Mouse (Mus musculus) R1 (cell line): ENCODE data around the gene Slc44a4.

Experiments used
- DNase-seq: peaks from one replicate; pipeline ENCODE4 v3.0.0-alpha.2; 2018; ENCODE audit warnings: low read depth, low spot score

Gene Slc44a4

DNA sequence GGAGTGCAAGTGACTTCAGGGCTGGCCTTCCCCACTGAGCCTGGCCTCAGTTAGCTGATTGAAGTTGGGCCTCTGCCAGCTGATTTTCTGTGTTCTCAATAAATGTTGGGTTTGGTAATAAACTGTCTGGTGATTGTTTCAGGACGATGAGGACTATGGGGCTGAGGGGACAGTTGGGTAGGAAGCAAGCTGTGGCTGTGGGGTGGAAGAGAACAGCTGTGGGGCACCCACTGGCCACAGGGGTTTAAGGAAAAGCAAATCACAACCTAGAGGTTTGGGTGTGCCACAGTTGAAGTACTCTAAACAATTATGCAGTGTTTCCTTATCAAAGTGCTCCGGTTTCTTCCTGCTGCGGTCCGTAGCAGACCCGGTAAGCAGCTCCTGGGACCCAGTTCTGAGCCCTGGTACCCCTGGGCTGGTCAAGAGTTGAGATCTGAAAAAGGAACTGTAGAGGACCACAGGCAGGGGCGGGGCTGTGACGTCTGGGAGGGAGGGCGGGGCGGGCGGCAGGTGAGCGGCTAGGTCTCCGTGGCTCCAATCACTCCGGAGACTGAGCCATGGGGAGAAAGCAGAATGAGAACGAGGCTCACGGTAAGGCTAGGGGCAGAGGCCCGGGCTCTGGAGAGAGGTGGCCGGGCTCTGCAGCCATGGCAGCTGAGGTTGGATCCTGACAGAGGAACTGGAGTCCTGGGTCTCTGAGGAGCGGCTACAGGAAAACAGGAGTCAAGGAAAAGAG is at the start of gene Slc44a4:
Slc44a4 (plus strand) TSS at position 537 of the 736 bp plus-strand sequence.
- no peak for DNase-seq

GRCm38 (mm10) chr17:34865981-34866380 is 48.3 kb upstream of the Slc44a4 start:
- DNase-seq, result no peak

- no peak for DNase-seq
These were observed 39.9 kb upstream of the Slc44a4 start for GRCm38 (mm10) chr17:34874321-34874720.

GRCm38 (mm10) chr17:34879336-34879879 is 34.9 kb upstream of the Slc44a4 start, which contains the start of gene Zbtb12:
TSS of gene Zbtb12 (plus strand) at chr17:34879483.
- DNase-seq, result peak; percentile 25

DNA sequence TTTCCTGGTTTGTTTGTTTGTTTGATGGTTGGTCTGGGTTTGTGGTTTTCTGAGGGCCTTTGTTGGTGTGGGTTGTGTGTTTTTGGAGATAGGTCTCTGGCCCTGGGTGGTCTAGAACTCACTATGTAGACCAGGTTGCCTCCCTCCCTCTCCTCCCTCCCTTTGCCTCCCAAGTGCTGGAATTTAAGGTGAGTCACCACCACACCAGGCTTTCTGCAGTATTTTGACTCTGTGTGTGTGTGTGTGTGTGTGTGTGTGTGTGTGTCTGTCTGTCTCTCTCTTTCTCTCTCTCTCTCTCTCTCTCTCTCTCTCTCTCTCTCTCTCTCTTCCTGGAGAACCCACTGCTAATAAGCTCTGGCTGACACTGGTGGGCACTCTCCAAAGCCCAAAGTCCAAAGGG is 33.1 kb upstream of the Slc44a4 start:
- DNase-seq, result no peak

DNA sequence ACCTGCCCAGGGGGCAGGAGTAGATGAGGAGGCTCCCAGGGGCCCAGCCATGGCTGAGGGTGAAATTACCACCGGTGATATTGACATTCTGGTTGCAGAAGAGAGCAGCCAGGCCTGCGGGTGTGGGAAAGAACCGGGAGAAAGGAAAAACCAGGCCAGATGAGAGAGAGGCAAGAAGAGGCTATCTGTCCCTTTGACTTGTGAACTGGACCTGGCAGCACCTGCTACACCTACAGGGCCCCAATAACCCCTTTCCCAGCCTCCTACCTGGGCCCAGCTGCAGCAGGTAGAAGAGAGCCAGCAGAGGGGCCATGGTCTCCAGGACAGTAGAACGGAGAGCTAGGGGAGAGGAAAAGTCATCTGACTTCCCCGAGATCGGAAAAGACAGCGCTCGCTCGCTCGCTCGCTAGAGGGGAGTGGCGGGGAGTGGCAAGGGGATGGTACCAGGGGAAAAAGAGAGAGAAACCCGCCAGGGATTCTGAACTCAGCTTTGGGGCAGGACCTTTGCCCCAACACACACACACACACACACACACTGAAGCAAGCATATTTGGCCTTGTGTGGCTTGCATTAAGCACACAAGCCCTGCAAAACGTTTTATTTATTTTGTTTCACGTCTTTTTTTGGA is 32.5 kb upstream of the Slc44a4 start, which contains the start of gene Gm20547:
Gm20547 (minus strand) TSS at position 360 of the 628 bp plus-strand sequence.
- peak; percentile 31 for DNase-seq

GRCm38 (mm10) chr17:34883332-34883731 is 30.9 kb upstream of the Slc44a4 start:
- DNase-seq, result no peak

DNA sequence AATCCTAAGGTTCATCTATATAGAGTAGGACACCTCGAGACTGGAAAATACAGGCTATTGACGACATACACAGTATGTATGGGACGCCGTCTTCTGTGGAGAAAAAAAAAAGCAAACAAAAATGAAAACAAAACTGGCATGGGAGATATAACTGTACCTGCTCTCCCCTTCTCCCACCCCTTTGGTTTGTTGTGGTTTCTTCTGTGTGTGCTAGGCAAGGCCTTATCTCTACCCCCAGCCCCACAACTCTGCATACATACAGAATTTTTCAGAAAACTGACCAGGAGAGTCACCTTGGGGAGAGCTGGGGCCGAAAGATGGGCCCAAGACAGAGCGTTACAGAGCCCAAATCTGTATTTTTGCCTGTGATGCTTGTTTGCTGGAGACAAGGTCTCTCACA is 29.6 kb upstream of the Slc44a4 start:
- DNase-seq, result no peak

- no peak for DNase-seq
These were observed 28.7 kb upstream of the Slc44a4 start for GRCm38 (mm10) chr17:34885615-34886014.

DNA sequence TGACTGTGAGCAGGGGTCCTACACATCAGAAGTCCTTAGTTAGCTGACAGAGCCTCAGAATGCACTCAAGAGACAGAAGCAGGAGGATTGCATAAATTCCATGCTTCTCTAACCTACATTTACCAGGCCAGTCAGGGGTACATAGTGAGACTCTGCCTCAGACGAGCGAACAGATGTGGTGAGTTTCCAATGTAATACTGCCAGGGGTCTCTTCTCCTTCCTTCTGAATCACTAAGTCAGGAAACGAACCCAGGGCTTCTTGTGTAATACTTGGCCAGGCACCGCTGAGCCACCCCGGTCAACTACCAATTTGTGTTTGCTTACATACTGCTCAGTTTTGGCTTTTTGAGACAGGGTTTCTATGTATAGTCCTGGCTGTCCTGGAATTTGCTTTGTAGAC is 26.3 kb upstream of the Slc44a4 start:
- no peak for DNase-seq

DNA sequence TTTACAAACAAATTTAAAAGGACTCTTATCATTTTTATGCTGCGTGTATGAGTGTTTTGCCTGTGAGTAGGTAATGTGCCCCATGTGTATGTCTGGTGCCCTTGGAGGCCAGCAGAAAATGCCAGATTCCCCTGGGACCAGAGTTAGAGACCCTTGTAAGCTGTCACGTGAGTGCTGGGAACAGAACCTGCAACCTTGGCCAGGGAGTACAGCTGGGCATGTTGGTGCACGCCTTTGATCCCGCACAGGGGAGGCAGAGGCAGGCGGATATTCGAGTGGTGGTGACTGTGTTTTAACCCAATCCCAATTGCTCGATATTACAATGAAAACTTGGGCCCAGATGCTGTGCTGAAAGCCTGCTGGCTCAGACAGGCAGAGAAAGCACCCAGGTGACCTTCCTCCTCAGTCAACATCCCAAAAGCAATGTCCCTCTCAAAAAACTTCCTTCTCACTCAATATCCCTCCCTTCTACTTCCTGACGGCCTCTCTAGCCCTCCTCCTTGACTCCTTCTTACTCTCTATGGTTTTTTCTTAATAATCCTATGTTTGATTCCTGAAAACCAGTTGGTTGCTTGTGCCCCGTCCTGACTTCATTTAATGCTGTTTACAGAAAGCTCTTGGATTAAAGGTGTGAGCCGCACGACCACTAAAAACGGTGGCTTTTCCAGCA is 24.1 kb upstream of the Slc44a4 start:
- DNase-seq, result peak; percentile 45

DNA sequence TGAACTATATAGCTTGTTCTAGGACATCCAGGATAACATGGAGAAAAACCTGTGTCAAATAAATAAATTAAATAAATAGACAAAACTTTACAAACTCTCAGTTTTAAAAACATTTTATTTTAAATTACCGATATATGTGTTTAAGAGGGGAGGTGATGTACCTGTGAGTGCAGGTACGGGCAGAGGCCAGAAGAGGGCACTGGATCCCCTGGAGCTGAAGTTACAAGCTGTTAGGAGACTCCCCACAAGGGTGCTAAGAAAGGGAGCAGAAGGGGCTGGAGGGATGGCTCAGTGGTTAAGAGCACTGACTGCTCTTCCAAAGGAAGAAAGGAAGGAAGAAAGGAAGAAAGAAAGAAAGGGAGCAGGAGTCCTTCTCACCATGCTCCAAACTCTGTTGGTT is 22.9 kb upstream of the Slc44a4 start:
- peak; percentile 83 for DNase-seq

- DNase-seq, result peak; percentile 33
These were observed 21.0 kb upstream of the Slc44a4 start for GRCm38 (mm10) chr17:34893072-34893824.

DNA sequence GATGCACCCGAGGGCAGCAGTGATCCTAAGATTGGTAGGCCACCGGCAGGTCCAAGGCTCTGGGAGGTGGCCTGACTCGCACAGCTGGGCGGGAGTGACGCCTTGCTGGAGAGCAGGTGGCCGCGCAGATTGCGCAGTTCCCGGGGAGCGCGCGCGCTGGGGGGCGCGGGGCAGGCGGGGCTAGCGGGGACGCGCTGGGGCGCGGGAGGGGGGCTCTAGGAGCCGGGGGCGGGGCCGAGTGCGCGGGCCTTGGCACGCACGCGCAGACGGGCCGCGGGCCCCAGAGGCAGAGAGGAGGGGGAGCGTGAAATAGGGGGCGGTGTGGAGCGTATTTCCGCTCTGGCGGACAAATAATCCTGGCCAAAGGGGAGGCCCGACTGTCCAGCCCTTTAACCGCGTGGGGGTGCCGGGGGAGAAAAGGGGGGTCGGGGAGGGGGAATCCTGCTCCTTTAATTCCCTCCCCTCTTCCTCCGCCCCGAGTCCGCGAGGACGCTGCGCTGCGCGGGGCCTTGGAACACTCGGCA is 20.1 kb upstream of the Slc44a4 start:
- peak; percentile 95 for DNase-seq

- DNase-seq, result peak; percentile 55
These were observed 19.3 kb upstream of the Slc44a4 start for GRCm38 (mm10) chr17:34894801-34895530.

DNA sequence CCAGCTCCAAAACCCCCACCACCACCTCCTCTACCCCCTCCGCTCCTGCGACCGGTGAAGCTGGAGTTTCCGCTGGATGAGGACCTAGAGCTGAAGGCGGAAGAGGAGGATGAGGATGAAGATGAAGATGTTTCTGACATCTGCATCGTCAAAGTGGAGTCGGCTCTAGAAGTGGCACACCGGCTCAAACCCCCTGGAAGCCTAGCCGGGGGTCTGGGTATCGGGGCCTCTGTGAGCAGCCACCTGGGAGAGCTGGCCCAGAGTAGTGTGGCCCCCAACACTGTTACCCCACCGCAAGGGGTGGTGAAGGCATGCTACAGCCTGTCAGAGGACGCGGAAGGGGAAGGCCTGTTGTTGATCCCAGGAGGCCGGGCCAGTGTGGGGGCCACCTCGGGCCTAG is 18.5 kb upstream of the Slc44a4 start:
- no peak for DNase-seq

DNA sequence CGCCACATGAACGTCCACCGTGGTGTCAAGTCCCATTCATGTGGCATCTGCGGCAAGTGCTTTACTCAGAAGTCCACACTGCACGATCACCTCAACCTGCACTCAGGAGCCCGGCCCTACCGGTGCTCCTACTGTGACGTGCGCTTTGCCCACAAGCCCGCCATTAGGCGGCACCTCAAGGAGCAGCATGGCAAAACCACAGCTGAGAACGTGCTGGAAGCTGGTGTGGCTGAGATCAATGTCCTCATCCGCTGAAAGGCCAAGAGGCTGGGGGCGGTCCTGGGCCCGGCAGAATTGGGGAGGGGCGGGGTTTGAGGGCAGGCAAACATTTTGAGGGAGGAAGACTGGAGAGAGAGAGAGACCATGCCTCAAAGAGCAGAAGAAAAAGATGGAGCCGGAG is 17.9 kb upstream of the Slc44a4 start:
- peak; percentile 88 for DNase-seq

- no peak for DNase-seq
These were observed 16.7 kb upstream of the Slc44a4 start for GRCm38 (mm10) chr17:34897373-34898159.

DNA sequence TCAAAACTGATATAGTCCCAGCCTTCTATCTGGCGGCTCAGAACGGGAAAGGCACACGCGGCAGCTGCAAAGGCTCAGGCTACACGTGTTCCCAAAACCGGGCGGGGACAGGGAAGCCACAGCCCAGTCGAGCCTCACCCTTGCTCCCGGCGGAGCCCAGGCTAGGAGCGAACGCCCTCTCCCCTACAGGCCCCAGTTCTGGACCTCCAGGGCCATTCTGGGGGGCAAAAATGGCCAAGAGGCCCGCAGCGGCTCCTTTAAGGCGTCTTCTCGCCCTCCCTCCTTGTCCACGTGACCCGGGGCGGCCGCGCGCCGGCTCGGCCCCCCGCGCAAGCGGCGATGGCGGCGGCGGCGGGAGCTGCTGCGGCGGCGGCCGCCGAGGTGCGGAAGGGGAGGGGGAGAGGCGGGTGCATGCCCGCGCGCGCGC is 16.1 kb upstream of the Slc44a4 start, which contains the start of the genes C2 and Ehmt2:
C2 (minus strand) TSS at position 106 of the 427 bp plus-strand sequence.
Ehmt2 (plus strand) TSS at position 310 of the 427 bp plus-strand sequence.
- DNase-seq, result peak; percentile 76

- DNase-seq, result peak; percentile 33
These were observed 15.6 kb upstream of the Slc44a4 start for GRCm38 (mm10) chr17:34898706-34899052.
